Mouse (Mus musculus) adrenal gland, postnatal 14 days (tissue): ENCODE results near the gene Rai1. TPM values are rescaled to one million over a fixed set of nuclear protein-coding genes. Genes with fewer than 3 reads are reported as not detected.

Experiments used
- microRNA-seq, 2 experiments: library from miRNA; unstranded; fragments of <30 nt; microRNA quantifications; one replicate each; pipeline ENCODE4 v1.2.0; 2021
- total RNA-seq: library from RNA; stranded (reverse); gene quantifications from 2 replicates; pipeline ENCODE4 v1.2.3, GENCODE M21; 2021

Rai1 gene
- total RNA-seq, 1 experiment from 2014 or later, result 38.8 TPM

Small RNAs within 50 kb of the gene (microRNA-seq; reads per million reads assigned to microRNA genes)
- gene Mir6921, result 0.43 to 1.5 reads per million in 2 experiments
- gene Mir6922, result 0.43 to 0.76 reads per million in 2 experiments

Other genes starting within 250 kb of the Rai1 start
- gene Med9, start 156.8 kb upstream of the Rai1 start, total RNA-seq, result 27.0 and 27.8 TPM in 2 replicates
- gene Rasd1, start 140.1 kb upstream of the Rai1 start, total RNA-seq, result 29.0 and 38.0 TPM in 2 replicates
- 16.4 and 69.4 TPM in 2 replicates for gene Pemt, start 58.5 kb upstream of the Rai1 start, total RNA-seq
- gene Srebf1, start 117.6 kb downstream of the Rai1 start, total RNA-seq, result 102 and 130 TPM in 2 replicates
- gene Tom1l2, start 247.9 kb downstream of the Rai1 start, total RNA-seq, result 55.9 and 65.0 TPM in 2 replicates
- gene Drc3, start 248.3 kb downstream of the Rai1 start, total RNA-seq, result 1.6 TPM in 2 replicates